Mouse (Mus musculus): ENCODE measurements around the gene Tenm4.
A peak's percentile ranks its signal among the peaks of the same experiment; 100 is the strongest.

Gene Tenm4

GRCm38 (mm10) chr7:96170924-96171595 lies at the start of gene Tenm4:
TSS of gene Tenm4 (plus strand) at chr7:96171246.
- DNase-seq (ENCODE audit: low read depth), result no peak

GRCm38 (mm10) chr7:96130763-96131162 lies 40.3 kb upstream of the Tenm4 start:
- no peak for DNase-seq (ENCODE audit: low read depth)

- DNase-seq (ENCODE audit: low read depth), result no peak
Measured at GRCm38 (mm10) chr7:96131175-96131574, 39.9 kb upstream of the Tenm4 start.

GRCm38 (mm10) chr7:96136497-96136961 lies 34.5 kb upstream of the Tenm4 start:
- peak; percentile 84 for DNase-seq (ENCODE audit: low read depth)

GRCm38 (mm10) chr7:96141876-96142275 lies 29.2 kb upstream of the Tenm4 start:
- DNase-seq (ENCODE audit: low read depth), result no peak

GRCm38 (mm10) chr7:96142973-96143596 lies 28.0 kb upstream of the Tenm4 start:
- DNase-seq (ENCODE audit: low read depth), result peak; percentile 65

GRCm38 (mm10) chr7:96147436-96147835 lies 23.6 kb upstream of the Tenm4 start:
- DNase-seq (ENCODE audit: low read depth), result no peak

- DNase-seq (ENCODE audit: low read depth), result no peak
Measured at GRCm38 (mm10) chr7:96148191-96148590, 22.9 kb upstream of the Tenm4 start.

- DNase-seq (ENCODE audit: low read depth), result no peak
Measured at GRCm38 (mm10) chr7:96151277-96151676, 19.8 kb upstream of the Tenm4 start.

GRCm38 (mm10) chr7:96151961-96152360 lies 19.1 kb upstream of the Tenm4 start:
- no peak for DNase-seq (ENCODE audit: low read depth)

GRCm38 (mm10) chr7:96152431-96152830 lies 18.6 kb upstream of the Tenm4 start:
- DNase-seq (ENCODE audit: low read depth), result no peak

- no peak for DNase-seq (ENCODE audit: low read depth)
Measured at GRCm38 (mm10) chr7:96152924-96153359, 18.1 kb upstream of the Tenm4 start.

GRCm38 (mm10) chr7:96154025-96154424 lies 17.0 kb upstream of the Tenm4 start:
- no peak for DNase-seq (ENCODE audit: low read depth)

- DNase-seq (ENCODE audit: low read depth), result no peak
Measured at GRCm38 (mm10) chr7:96156481-96157255, 14.4 kb upstream of the Tenm4 start.

GRCm38 (mm10) chr7:96164141-96164540 lies 6.9 kb upstream of the Tenm4 start:
- no peak for DNase-seq (ENCODE audit: low read depth)

GRCm38 (mm10) chr7:96168921-96169320 lies 2.1 kb upstream of the Tenm4 start:
- no peak for DNase-seq (ENCODE audit: low read depth)

GRCm38 (mm10) chr7:96171596-96172563 lies 834 bp downstream of the Tenm4 start:
- DNase-seq (ENCODE audit: low read depth), result no peak

GRCm38 (mm10) chr7:96176781-96177180 lies 5.7 kb downstream of the Tenm4 start:
- DNase-seq (ENCODE audit: low read depth), result no peak

- DNase-seq (ENCODE audit: low read depth), result peak; percentile 82
Measured at GRCm38 (mm10) chr7:96181751-96182150, 10.7 kb downstream of the Tenm4 start.

- no peak for DNase-seq (ENCODE audit: low read depth)
Measured at GRCm38 (mm10) chr7:96183195-96183594, 12.1 kb downstream of the Tenm4 start.

GRCm38 (mm10) chr7:96185411-96185810 lies 14.4 kb downstream of the Tenm4 start:
- no peak for DNase-seq (ENCODE audit: low read depth)
